Mouse (Mus musculus) megakaryocyte, embryonic 14.5 days (primary cell): ENCODE data around the gene Clec4d. TPM values are rescaled to one million over a fixed set of nuclear protein-coding genes. Genes with fewer than 3 reads are reported as not detected.

Source experiments
- H3K27me3 ChIP-seq: replicated peaks from 2 replicates; pipeline ENCODE3; 2012; ENCODE audit warnings: inconsistent platforms
- H3K36me3 ChIP-seq: replicated peaks from 2 replicates; pipeline ENCODE3; 2012; ENCODE audit warnings: low read length, inconsistent platforms, mixed read lengths
- H3K4me1 ChIP-seq: 2 replicates; pipeline ENCODE4 v1.6.1; 2012; ENCODE audit warnings: inconsistent platforms
- H3K4me3 ChIP-seq: replicated peaks from 2 replicates; pipeline ENCODE3; 2012; ENCODE audit warnings: moderate library complexity, mild to moderate bottlenecking, inconsistent platforms
- H3K9me3 ChIP-seq: 2 replicates; pipeline ENCODE4 v1.6.1; 2012; ENCODE audit warnings: inconsistent platforms
- FLI1 ChIP-seq: IDR thresholded peaks from 2 replicates; pipeline ENCODE4 v1.6.1; 2012; ENCODE audit warnings: low read length, inconsistent platforms, mixed read lengths
- GATA1 ChIP-seq: IDR thresholded peaks from 3 replicates; pipeline ENCODE4 v1.6.1; 2012; ENCODE audit warnings: mixed read lengths, low read length, inconsistent platforms, borderline replicate concordance
- polyA plus RNA-seq: library from polyadenylated mRNA; stranded (reverse); fragments of >175 nt; gene quantifications from 2 replicates; pipeline ENCODE4 v1.2.3, GENCODE M21; 2012; ENCODE audit warnings: low replicate concordance; ENCODE audit not compliant: insufficient read depth

The Clec4d gene
- polyA plus RNA-seq, 1 experiment, result 4.7 TPM

GRCm38 (mm10) chr6:123308033-123308432 lies 46.1 kb downstream of the Clec4d start, which contains the start of gene Vmn2r19:
Gene Vmn2r19, plus strand, starts transcription at chr6:123308333.
- Histone ChIP-seq H3K9me3 (no peaks in the 10 kb centered on the region), H3K36me3 (no peaks in the 10 kb centered on the region), H3K4me3 (no peak within 1 kb of the TSS), H3K27me3 (no peaks in the 10 kb centered on the region), H3K4me1 (peaks cover 4% of the 10 kb centered on the region; the same call in 1 of the 2 replicates)
- TF ChIP-seq FLI1 (no peak), GATA1 (no peak)

Other genes with a start within 250 kb of the Clec4d start
- gene Clec4b1, start 212.1 kb upstream of the Clec4d start, polyA plus RNA-seq, result not detected in 2 replicates
- gene Clec4a2, start 155.7 kb upstream of the Clec4d start, polyA plus RNA-seq, result 3.7 TPM in 1 of 2 replicates, not detected in the other
- gene Clec4b2, start 89.2 kb upstream of the Clec4d start, polyA plus RNA-seq, result not detected in 2 replicates
- 8.3 TPM in 1 of 2 replicates, not detected in the other for gene Clec4n, start 32.3 kb upstream of the Clec4d start, polyA plus RNA-seq
- gene Clec4e, start 27.8 kb downstream of the Clec4d start, polyA plus RNA-seq, result 1.0 TPM in 1 of 2 replicates, not detected in the other
- not detected in 2 replicates for gene Vmn2r19, start 46.2 kb downstream of the Clec4d start, polyA plus RNA-seq
- gene Vmn2r20, start 156.0 kb downstream of the Clec4d start, polyA plus RNA-seq, result not detected in 2 replicates